Mouse (Mus musculus) ES-E14 (cell line): ENCODE results near the gene Stat2. TPM values are rescaled to one million over a fixed set of nuclear protein-coding genes. Genes with fewer than 3 reads are reported as not detected.
A peak's percentile ranks its signal among the peaks of the same experiment; 100 is the strongest.

Experiments used
- DNase-seq: peaks from one replicate; pipeline ENCODE4 v3.0.0-alpha.2; 2013; ENCODE audit warnings: low read depth, low spot score
- H3K27ac ChIP-seq: 2 replicates; pipeline ENCODE4 v1.5.1; 2012; ENCODE audit warnings: low read depth, mild to moderate bottlenecking, low read length, moderate library complexity, mixed read lengths; ENCODE audit not compliant: poor library complexity, insufficient read depth, severe bottlenecking
- H3K36me3 ChIP-seq: 2 replicates; pipeline ENCODE4 v1.6.1; 2012; ENCODE audit warnings: mild to moderate bottlenecking, low read length, moderate library complexity, mixed read lengths; ENCODE audit not compliant: control insufficient read depth, poor library complexity, insufficient read depth, severe bottlenecking
- H3K4me1 ChIP-seq, 2 experiments: fragments of 150-350 bp in 1 of 2; sonication (generic) in 1 of 2; 2 replicates each; pipeline ENCODE4 v1.6.1; 2012; ENCODE audit warnings: low read length in 2 of 2, mild to moderate bottlenecking in 1 of 2, mixed read lengths in 1 of 2; ENCODE audit not compliant: control insufficient read depth in 2 of 2, insufficient read depth in 2 of 2, poor library complexity in 1 of 2
- H3K4me3 ChIP-seq, 2 experiments: fragments of 150-350 bp in 1 of 2; sonication (generic) in 1 of 2; 2 replicates each; pipeline ENCODE4 v1.5.1; 2012; ENCODE audit warnings: low read length in 2 of 2, low read depth in 1 of 2, mild to moderate bottlenecking in 1 of 2, mixed read lengths in 1 of 2; ENCODE audit not compliant: insufficient read depth in 1 of 2, poor library complexity in 1 of 2, severe bottlenecking in 1 of 2
- H3K9ac ChIP-seq: 2 replicates; pipeline ENCODE4 v1.6.1; 2012; ENCODE audit warnings: low read depth, mild to moderate bottlenecking, low read length, mixed read lengths; ENCODE audit not compliant: poor library complexity, insufficient read depth, severe bottlenecking
- H3K9me3 ChIP-seq: fragments of 150-350 bp; sonication (generic); 2 replicates; pipeline ENCODE4 v1.6.1; 2012; ENCODE audit warnings: low read depth, mild to moderate bottlenecking, low read length; ENCODE audit not compliant: control insufficient read depth, insufficient read depth
- CHD2 ChIP-seq: IDR thresholded peaks from 2 replicates; pipeline ENCODE4 v1.6.1; 2014; ENCODE audit warnings: mild to moderate bottlenecking, low read depth, low read length, inconsistent platforms
- HCFC1 ChIP-seq: IDR thresholded peaks from 2 replicates; pipeline ENCODE4 v1.6.1; 2012; ENCODE audit warnings: low read length, inconsistent platforms, borderline replicate concordance; ENCODE audit not compliant: insufficient read depth
- MAFK ChIP-seq: IDR thresholded peaks from 2 replicates; pipeline ENCODE4 v1.6.1; 2014; ENCODE audit warnings: mild to moderate bottlenecking, low read depth, low read length, inconsistent platforms; ENCODE audit not compliant: insufficient read depth
- ZC3H11A ChIP-seq: IDR thresholded peaks from 2 replicates; pipeline ENCODE4 v1.6.1; 2012; ENCODE audit warnings: low read depth, mild to moderate bottlenecking, inconsistent platforms, low read length, borderline replicate concordance
- ZNF384 ChIP-seq: IDR thresholded peaks from 2 replicates; pipeline ENCODE4 v1.6.1; 2012; ENCODE audit warnings: low read depth, low read length, inconsistent platforms
- in situ Hi-C, 2 experiments: fragments of 600-800 bp; cut with MboI; formaldehyde crosslinking; loops; one replicate each; pipeline ENCODE4 v1.15.1; 2025; ENCODE audit warnings: low sequenced_read_pairs in 2 of 2, inconsistent platforms in 1 of 2; ENCODE audit not compliant: unreplicated experiment in 2 of 2
- total RNA-seq: library from RNA; depleted of rRNA; stranded (reverse); fragments of 300-350 nt; gene quantifications from 2 replicates; pipeline ENCODE4 v1.2.3, GENCODE M21; 2012

The Stat2 gene
- total RNA-seq, 1 experiment, result 10.6 TPM

- Histone ChIP-seq H3K9ac (no peak overlapping the region), H3K9me3 (no peaks in the 10 kb centered on the region), H3K4me1 (peaks cover 0 to 5% of the 10 kb centered on the region in 2 experiments; a peak in 1 of 4 replicates), H3K36me3 (peaks cover 3% of the 10 kb centered on the region; the same call in 1 of the 2 replicates), H3K27ac (no peak overlapping the region), H3K4me3 (no peak overlapping the region)
- TF ChIP-seq ZNF384 (no peak), ZC3H11A (no peak), MAFK (no peak), HCFC1 (no peak), CHD2 (no peak)
- DNase-seq, result no peak
- in situ Hi-C loops, result no loop called here
Measured at GRCm38 (mm10) chr10:128296370-128297090, 26.2 kb downstream of the Stat2 start.

- H3K4me3 ChIP-seq, result peak overlapping the region; percentile 23 to 30; a peak in 2 of 4 replicates
- no peak for TF ChIP-seq MAFK
- no peak for TF ChIP-seq HCFC1
- TF ChIP-seq ZNF384, result no peak
- no peak for TF ChIP-seq ZC3H11A
- TF ChIP-seq CHD2, result no peak
- no peaks in the 10 kb centered on the region; the same call in 1 of the 2 replicates for H3K36me3 ChIP-seq
- no peak for DNase-seq
- no peak overlapping the region for H3K27ac ChIP-seq
- peaks cover 0 to 5% of the 10 kb centered on the region in 2 experiments; a peak in 1 of 4 replicates for H3K4me1 ChIP-seq
- in situ Hi-C loops, result no loop called here
- no peaks in the 10 kb centered on the region for H3K9me3 ChIP-seq
- peak overlapping the region; percentile 27; the same call in 1 of the 2 replicates for H3K9ac ChIP-seq
Measured at GRCm38 (mm10) chr10:128297221-128297620, 26.9 kb downstream of the Stat2 start.

GRCm38 (mm10) chr10:128297622-128298021, 27.3 kb downstream of the Stat2 start:
- Histone ChIP-seq H3K36me3 (no peaks in the 10 kb centered on the region), H3K4me1 (peaks cover 0 to 5% of the 10 kb centered on the region in 2 experiments; a peak in 1 of 4 replicates), H3K9ac (peak overlapping the region; percentile 27), H3K4me3 (peak overlapping the region; percentile 23 to 30; a peak in 2 of 4 replicates), H3K9me3 (no peaks in the 10 kb centered on the region), H3K27ac (no peak overlapping the region)
- TF ChIP-seq MAFK (no peak), ZNF384 (no peak), CHD2 (no peak), ZC3H11A (no peak), HCFC1 (no peak)
- in situ Hi-C loops, result no loop called here
- no peak for DNase-seq

- H3K4me1 ChIP-seq, result peaks cover 0 to 5% of the 10 kb centered on the region in 2 experiments; a peak in 1 of 4 replicates
- no peak for DNase-seq
- no peaks in the 10 kb centered on the region for H3K36me3 ChIP-seq
- in situ Hi-C loops, result no loop called here
- no peak for TF ChIP-seq CHD2
- peak; percentile 6; the same call in 1 of the 2 replicates for TF ChIP-seq ZNF384
- no peak overlapping the region for H3K27ac ChIP-seq
- H3K9me3 ChIP-seq, result no peaks in the 10 kb centered on the region
- H3K9ac ChIP-seq, result peak overlapping the region; percentile 27; the same call in 1 of the 2 replicates
- H3K4me3 ChIP-seq, result no peak overlapping the region
Measured at GRCm38 (mm10) chr10:128298243-128298642, 27.9 kb downstream of the Stat2 start.
